Mouse (Mus musculus): Measurements from ENCODE around the gene Lrrc1.
"Not testable (repeated sequence)": the region's sequence is repeated elsewhere in the genome, so short reads cannot be mapped to it uniquely, and the experiment has no call there.

The Lrrc1 gene

GRCm38 (mm10) chr9:77544354-77545067 lies at the start of gene Lrrc1:
Lrrc1 (minus strand) TSS chr9:77544870.
- DNase-seq (ENCODE audit: low spot score) = peak; percentile 86

GRCm38 (mm10) chr9:77592423-77592822 lies 47.8 kb upstream of the Lrrc1 start:
- DNase-seq (ENCODE audit: low spot score) = no peak

- no peak for DNase-seq (ENCODE audit: low spot score)
Measured at GRCm38 (mm10) chr9:77589496-77589895, 44.8 kb upstream of the Lrrc1 start.

GRCm38 (mm10) chr9:77587616-77588015 lies 42.9 kb upstream of the Lrrc1 start:
- no peak for DNase-seq (ENCODE audit: low spot score)

- no peak for DNase-seq (ENCODE audit: low spot score)
Measured at GRCm38 (mm10) chr9:77586806-77587591, 42.3 kb upstream of the Lrrc1 start.

- no peak for DNase-seq (ENCODE audit: low spot score)
Measured at GRCm38 (mm10) chr9:77584746-77585145, 40.1 kb upstream of the Lrrc1 start.

GRCm38 (mm10) chr9:77583302-77583701 lies 38.6 kb upstream of the Lrrc1 start:
- DNase-seq (ENCODE audit: low spot score) = peak; percentile 10

- peak; percentile 34 for DNase-seq (ENCODE audit: low spot score)
Measured at GRCm38 (mm10) chr9:77579827-77580226, 35.2 kb upstream of the Lrrc1 start.

- DNase-seq (ENCODE audit: low spot score) = no peak
Measured at GRCm38 (mm10) chr9:77577931-77578330, 33.3 kb upstream of the Lrrc1 start.

- no peak for DNase-seq (ENCODE audit: low spot score)
Measured at GRCm38 (mm10) chr9:77577409-77577808, 32.7 kb upstream of the Lrrc1 start.

- no peak for DNase-seq (ENCODE audit: low spot score)
Measured at GRCm38 (mm10) chr9:77576320-77576719, 31.6 kb upstream of the Lrrc1 start.

- not testable (repeated sequence) for DNase-seq (ENCODE audit: low spot score)
Measured at GRCm38 (mm10) chr9:77574996-77575395, 30.3 kb upstream of the Lrrc1 start.

GRCm38 (mm10) chr9:77571851-77572250 lies 27.2 kb upstream of the Lrrc1 start:
- DNase-seq (ENCODE audit: low spot score) = no peak

GRCm38 (mm10) chr9:77568789-77569506 lies 24.3 kb upstream of the Lrrc1 start:
- DNase-seq (ENCODE audit: low spot score) = no peak

- DNase-seq (ENCODE audit: low spot score) = no peak
Measured at GRCm38 (mm10) chr9:77561827-77562226, 17.2 kb upstream of the Lrrc1 start.

GRCm38 (mm10) chr9:77557963-77558362 lies 13.3 kb upstream of the Lrrc1 start:
- DNase-seq (ENCODE audit: low spot score) = no peak

GRCm38 (mm10) chr9:77557181-77557580 lies 12.5 kb upstream of the Lrrc1 start:
- DNase-seq (ENCODE audit: low spot score) = no peak

GRCm38 (mm10) chr9:77556435-77556834 lies 11.8 kb upstream of the Lrrc1 start:
- DNase-seq (ENCODE audit: low spot score) = no peak

GRCm38 (mm10) chr9:77553465-77553864 lies 8.8 kb upstream of the Lrrc1 start:
- DNase-seq (ENCODE audit: low spot score) = no peak

GRCm38 (mm10) chr9:77551036-77551512 lies 6.4 kb upstream of the Lrrc1 start:
- DNase-seq (ENCODE audit: low spot score) = no peak

GRCm38 (mm10) chr9:77546010-77546409 lies 1.3 kb upstream of the Lrrc1 start:
- peak; percentile 60 for DNase-seq (ENCODE audit: low spot score)

- DNase-seq (ENCODE audit: low spot score) = peak; percentile 58
Measured at GRCm38 (mm10) chr9:77545068-77545421, 375 bp upstream of the Lrrc1 start.
